Mouse (Mus musculus) CH12.LX (cell line): ENCODE data around the gene Coq8a.
A peak's percentile ranks its signal among the peaks of the same experiment; 100 is the strongest.

Experiments
- CTCF ChIP-seq, 2 experiments: IDR thresholded peaks in 1 of 2; conservative IDR thresholded peaks in 1 of 2; 2 replicates each; pipeline ENCODE4 v1.5.1; 2011 to 2012; ENCODE audit warnings: low read depth in 2 of 2, low read length in 2 of 2, improper control_type of control experiment in 1 of 2, inconsistent platforms in 1 of 2, mild to moderate bottlenecking in 1 of 2, moderate library complexity in 1 of 2
- EP300 ChIP-seq: IDR thresholded peaks from 2 replicates; pipeline ENCODE4 v1.6.1; 2011; ENCODE audit warnings: low read length, improper control_type of control experiment
- ETS1 ChIP-seq: conservative IDR thresholded peaks from 2 replicates; pipeline ENCODE4 v1.6.1; 2012; ENCODE audit warnings: low read depth, mild to moderate bottlenecking, inconsistent platforms, low read length, improper control_type of control experiment, moderate library complexity
- HCFC1 ChIP-seq: IDR thresholded peaks from 2 replicates; pipeline ENCODE4 v1.6.1; 2012; ENCODE audit warnings: low read depth, mild to moderate bottlenecking, inconsistent platforms, low read length, improper control_type of control experiment
- POLR2A ChIP-seq: IDR thresholded peaks from 2 replicates; pipeline ENCODE4 v1.6.1; 2011; ENCODE audit warnings: low read depth, mild to moderate bottlenecking, improper control_type of control experiment, low read length

- TF ChIP-seq CTCF (conservative IDR thresholded peaks at IDR 0.05 in 1 of 2, IDR thresholded peaks at IDR 0.05 in 1 of 2; ENCODE audit: low read depth in 2 of 2, low read length in 2 of 2) (no peak), ETS1 (0 out of 2 replicates have a peak, but pooled peaks have one; percentile 22), EP300 (peak; percentile 23; the same call in 1 of the 2 replicates), POLR2A (peak; percentile 38), HCFC1 (no peak)
Observed at GRCm38 (mm10) chr1:180197956-180198355, 1.4 kb downstream of the Coq8a start.
